1 mouse cellular context compared by ENCODE assay signal in the genomic region with DNA sequence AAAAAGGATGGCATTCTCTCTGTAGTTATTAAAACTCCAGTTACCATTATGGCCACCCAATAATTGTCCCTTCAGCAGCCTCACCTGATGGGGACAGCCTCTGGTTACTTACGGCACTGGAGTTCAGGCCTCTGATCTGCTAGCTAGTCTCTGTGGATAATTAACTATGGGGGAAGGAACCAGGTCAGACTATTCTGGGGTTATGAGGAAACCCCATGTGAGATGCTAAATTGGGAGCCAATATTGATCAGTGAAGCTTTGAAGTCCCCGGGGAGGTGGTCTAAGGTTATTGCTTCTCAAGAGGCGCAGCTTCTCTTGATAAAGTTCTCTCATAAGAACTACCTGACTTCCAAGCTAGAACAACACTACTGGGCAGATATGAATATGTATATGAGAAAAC.
TF ChIP-seq lines count a peak whose summit lies in the region.

No protein-coding gene starts in this region.

TF ChIP-seq in CH12.LX, 34 proteins besides CTCF, POLR2A, EP300 and RAD21 (continued from another document):
- peak; percentile 65 for TF ChIP-seq MEF2A (IDR thresholded peaks at IDR 0.05; ENCODE audit: borderline replicate concordance, low read depth, low read length)
